Mouse (Mus musculus): ENCODE measurements around the gene Acta1.

Acta1 gene

GRCm38 (mm10) chr8:123844341-123844740 is 50.2 kb downstream of the Acta1 start:
- DNase-seq (ENCODE audit: low read depth): no peak

DNA sequence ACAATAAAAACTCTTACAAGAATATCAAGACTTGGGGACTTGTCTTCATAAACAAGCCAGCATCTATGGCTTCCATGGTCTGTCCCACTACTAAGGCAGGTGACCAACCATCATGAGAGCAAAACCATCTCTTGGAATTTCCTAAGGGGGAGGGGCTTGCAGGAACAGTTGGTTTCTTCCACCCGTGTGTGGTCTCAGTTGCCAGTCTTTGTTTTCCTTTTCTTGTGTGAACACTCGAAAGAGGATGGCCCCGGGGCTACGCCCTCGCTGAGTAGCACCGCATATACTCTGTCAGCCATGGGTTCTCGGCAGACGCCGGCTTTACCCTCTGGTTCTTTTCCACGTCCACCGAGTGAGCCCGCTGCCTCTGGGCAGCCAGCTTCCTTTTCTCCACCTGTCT is 52.5 kb downstream of the Acta1 start:
- DNase-seq (ENCODE audit: low read depth): no peak

All from naive thymus-derived CD4-positive, alpha-beta T cell, adult 2 months (primary cell).